Mouse (Mus musculus) brain, embryonic 14.5 days (tissue): ENCODE data around the gene Smarcd3.

ENCODE experiments used
- CTCF ChIP-seq: fragments of 200-500 bp; IDR thresholded peaks from 2 replicates; pipeline ENCODE4 v1.5.1; 2012; ENCODE audit warnings: inconsistent platforms, mild to moderate bottlenecking, moderate library complexity, borderline replicate concordance; ENCODE audit not compliant: insufficient read depth, insufficient read length; ENCODE audit errors: extremely low read depth
- POLR2A ChIP-seq: fragments of 200-500 bp; IDR thresholded peaks from 2 replicates; pipeline ENCODE4 v1.6.1; 2012; ENCODE audit warnings: mild to moderate bottlenecking, inconsistent platforms, borderline replicate concordance; ENCODE audit not compliant: poor library complexity, insufficient read depth, insufficient read length, severe bottlenecking; ENCODE audit errors: extremely low read depth

GRCm38 (mm10) chr5:24593230-24593629, 31.0 kb downstream of the Smarcd3 start:
- no peak for TF ChIP-seq POLR2A
- TF ChIP-seq CTCF, result no peak
